Mouse (Mus musculus) heart, embryonic 13.5 days (tissue): ENCODE data around the gene Yju2. TPM values are rescaled to one million over a fixed set of nuclear protein-coding genes. Genes with fewer than 3 reads are reported as not detected.

ENCODE experiments used
- ATAC-seq: fragments of 200-750 bp; cut with Nextera tagmentation; 2 replicates; pipeline ENCODE4 v1.8.0; 2017; ENCODE audit warnings: moderate TSS enrichment; ENCODE audit not compliant: insufficient number of reproducible peaks, low FRiP score, low TSS enrichment; ENCODE audit errors: extremely low read depth
- H3K27ac ChIP-seq: fragments of 300-500 bp; sonication (generic); replicated peaks from 2 replicates; pipeline ENCODE4 v1.5.1; 2015; ENCODE audit warnings: moderate library complexity, mild to moderate bottlenecking, inconsistent platforms
- H3K27me3 ChIP-seq: fragments of 300-500 bp; sonication (generic); replicated peaks from 2 replicates; pipeline ENCODE4 v1.6.1; 2015; ENCODE audit warnings: mild to moderate bottlenecking, inconsistent platforms
- H3K36me3 ChIP-seq: fragments of 300-500 bp; sonication (generic); 2 replicates; pipeline ENCODE4 v1.6.1; 2015; ENCODE audit warnings: mild to moderate bottlenecking, inconsistent platforms
- H3K4me1 ChIP-seq: fragments of 300-500 bp; sonication (generic); 2 replicates; pipeline ENCODE4 v1.6.1; 2015; ENCODE audit warnings: inconsistent platforms
- H3K4me2 ChIP-seq: fragments of 300-500 bp; sonication (generic); 2 replicates; pipeline ENCODE4 v1.6.1; 2015; ENCODE audit warnings: inconsistent platforms, mild to moderate bottlenecking, moderate library complexity
- H3K4me3 ChIP-seq: fragments of 300-500 bp; sonication (generic); 2 replicates; pipeline ENCODE4 v1.5.1; 2015; ENCODE audit warnings: moderate library complexity, mild to moderate bottlenecking, inconsistent platforms
- H3K9ac ChIP-seq: fragments of 300-500 bp; sonication (generic); 2 replicates; pipeline ENCODE4 v1.6.1; 2015; ENCODE audit warnings: inconsistent platforms, mild to moderate bottlenecking, moderate library complexity
- H3K9me3 ChIP-seq: fragments of 300-500 bp; sonication (generic); 2 replicates; pipeline ENCODE4 v1.6.1; 2016; ENCODE audit warnings: inconsistent platforms
- WGBS: fragments of 180-500 bp; shearing (Covaris S2); methylation state at CpG from one replicate; pipeline ENCODE4 v1.1.7; 2015; ENCODE audit warnings: mixed read lengths; 5-methylcytosine and 5-hydroxymethylcytosine counted together
- polyA plus RNA-seq: library from polyadenylated mRNA; unstranded; fragments of >200 nt; fragmentation: Nextera tagmentation; extraction: Ambion mirVana; gene quantifications from 2 replicates; pipeline ENCODE4 v1.2.1, GENCODE M21; 2015

The Yju2 gene
- polyA plus RNA-seq, 1 experiment from 2014 or later: 18.0 TPM

- peak within 1 kb of the TSS; percentile 70 for H3K4me2 ChIP-seq
- no peaks in the 10 kb centered on the region for H3K9me3 ChIP-seq
- H3K27ac ChIP-seq: no peak within 1 kb of the TSS
- 9% methylated on average over 35 of the region's 35 CpGs for WGBS
- H3K4me1 ChIP-seq: peaks cover 7% of the 10 kb centered on the region; the same call in 1 of the 2 replicates
- H3K36me3 ChIP-seq: no peaks in the 10 kb centered on the region
- peaks cover 38% of the 10 kb centered on the region for H3K27me3 ChIP-seq
- H3K9ac ChIP-seq: peak within 1 kb of the TSS; percentile 73
- peak within 1 kb of the TSS; percentile 53 for H3K4me3 ChIP-seq
- ATAC-seq: no peak
Measured at GRCm38 (mm10) chr17:55986030-55986961, 27.4 kb downstream of the Yju2 start, which contains the start of gene Fsd1. Gene Fsd1 (plus strand): TSS chr17:55986509.

DNA sequence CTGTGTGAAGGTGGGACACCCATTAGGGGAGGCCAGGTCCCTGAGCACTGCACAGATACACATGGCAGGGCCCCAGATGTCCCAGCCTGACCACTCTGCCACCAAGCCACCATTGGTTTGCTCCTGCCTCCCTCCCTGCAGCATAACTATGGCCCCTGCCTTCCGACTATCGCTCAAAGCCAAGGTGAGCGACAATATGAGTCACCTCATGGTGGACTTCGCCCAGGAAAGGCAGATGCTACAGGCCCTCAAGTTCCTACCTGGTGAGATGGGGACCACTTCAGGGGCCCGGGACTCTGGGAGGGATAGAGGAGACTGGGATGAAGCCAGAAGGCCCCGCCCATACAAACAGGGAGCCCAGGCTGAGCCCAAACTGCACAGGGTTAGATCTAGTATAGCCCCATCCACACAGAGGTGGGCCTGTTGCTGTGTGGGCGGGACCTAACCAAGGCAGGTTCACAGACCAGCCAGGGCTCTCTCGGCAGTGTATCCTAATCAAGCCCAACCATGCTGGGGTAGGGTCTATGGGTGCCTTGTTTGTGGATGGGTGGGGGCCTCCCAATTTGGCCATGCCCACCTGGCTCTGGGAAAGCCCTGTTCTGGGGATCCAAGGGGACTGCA, 31.5 kb downstream of the Yju2 start:
- Histone ChIP-seq H3K4me3 (no peak overlapping the region), H3K4me1 (peaks cover 7% of the 10 kb centered on the region; the same call in 1 of the 2 replicates), H3K27ac (no peak overlapping the region), H3K9ac (no peak overlapping the region), H3K36me3 (no peaks in the 10 kb centered on the region; the same call in 1 of the 2 replicates), H3K9me3 (no peaks in the 10 kb centered on the region), H3K27me3 (peaks cover 32% of the 10 kb centered on the region), H3K4me2 (no peak overlapping the region)
- WGBS: 72% methylated on average over 8 of the region's 8 CpGs
- no peak; the same call in 1 of the 2 replicates for ATAC-seq

- H3K36me3 ChIP-seq: peaks cover 6% of the 10 kb centered on the region; the same call in 1 of the 2 replicates
- ATAC-seq: no peak
- H3K4me3 ChIP-seq: no peak overlapping the region
- no peak overlapping the region for H3K4me2 ChIP-seq
- H3K27ac ChIP-seq: no peak overlapping the region
- H3K4me1 ChIP-seq: no peaks in the 10 kb centered on the region
- H3K27me3 ChIP-seq: peaks cover 18% of the 10 kb centered on the region
- WGBS: 78% methylated on average over 15 of the region's 15 CpGs
- H3K9ac ChIP-seq: no peak overlapping the region
- no peaks in the 10 kb centered on the region for H3K9me3 ChIP-seq
Measured at GRCm38 (mm10) chr17:55996007-55996406, 37.1 kb downstream of the Yju2 start.

DNA sequence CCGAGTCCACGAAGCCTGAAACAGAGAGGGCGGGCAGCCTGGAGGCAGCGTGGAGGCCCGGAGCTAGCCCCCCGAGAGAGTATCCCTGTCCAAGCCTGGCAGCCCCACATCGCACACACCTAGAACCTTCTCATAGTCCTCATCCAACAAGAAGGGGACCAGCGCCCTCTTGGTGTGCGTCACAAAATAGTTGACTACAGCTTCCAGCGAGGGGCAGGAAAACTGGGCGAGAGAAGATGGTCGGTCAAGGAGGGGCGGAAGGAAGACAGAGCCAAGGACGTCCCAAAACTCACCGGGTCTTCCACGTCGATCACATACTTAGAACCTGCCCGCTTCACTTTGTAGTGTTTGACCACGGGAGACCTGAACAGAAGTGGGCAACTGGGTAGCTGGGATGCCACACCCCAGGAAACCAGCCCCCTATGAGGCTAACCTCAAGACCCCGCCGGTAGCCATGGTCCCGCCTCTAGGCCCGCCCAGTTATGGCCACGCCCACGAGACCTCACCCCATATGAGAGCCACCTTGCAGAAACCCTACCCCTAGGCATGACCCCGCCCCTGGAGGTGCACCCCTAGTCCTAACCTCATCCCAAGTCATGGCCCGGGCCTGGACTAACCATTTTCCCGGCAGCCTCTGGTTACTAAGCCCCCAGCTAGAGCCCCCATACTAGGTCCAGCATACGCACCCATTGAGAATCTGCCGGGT, 41.0 kb downstream of the Yju2 start:
- WGBS: 10% methylated on average over 30 of the region's 30 CpGs
- Histone ChIP-seq H3K9ac (0 out of 2 replicates have a peak overlapping the region, but pooled peaks have one; percentile 33), H3K27ac (no peak overlapping the region), H3K4me3 (peak overlapping the region; percentile 9; the same call in 1 of the 2 replicates), H3K36me3 (peaks cover 6% of the 10 kb centered on the region; the same call in 1 of the 2 replicates), H3K4me1 (no peaks in the 10 kb centered on the region), H3K27me3 (peaks cover 51% of the 10 kb centered on the region), H3K4me2 (peak overlapping the region; percentile 47), H3K9me3 (no peaks in the 10 kb centered on the region)
- no peak for ATAC-seq

DNA sequence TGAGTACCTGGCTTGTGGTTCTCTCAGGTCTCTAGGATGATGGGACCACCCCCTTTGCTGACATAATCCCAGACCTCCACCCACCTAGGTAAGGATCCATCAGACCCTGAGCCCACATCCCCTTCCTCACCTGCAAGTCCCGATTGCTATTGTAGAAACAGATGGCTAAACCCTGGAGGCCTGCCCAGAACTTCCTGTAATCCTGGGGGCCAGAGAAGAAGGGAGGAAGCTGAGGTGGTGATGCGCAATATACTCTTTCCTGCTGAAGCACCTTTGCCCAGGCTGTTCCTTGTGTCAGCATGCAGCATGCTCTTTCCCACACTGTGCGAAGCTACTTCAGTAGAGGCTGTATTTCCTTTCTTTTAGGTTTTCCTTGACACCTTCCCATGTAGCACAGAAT, 44.1 kb downstream of the Yju2 start:
- H3K27me3 ChIP-seq: peaks cover 55% of the 10 kb centered on the region

DNA sequence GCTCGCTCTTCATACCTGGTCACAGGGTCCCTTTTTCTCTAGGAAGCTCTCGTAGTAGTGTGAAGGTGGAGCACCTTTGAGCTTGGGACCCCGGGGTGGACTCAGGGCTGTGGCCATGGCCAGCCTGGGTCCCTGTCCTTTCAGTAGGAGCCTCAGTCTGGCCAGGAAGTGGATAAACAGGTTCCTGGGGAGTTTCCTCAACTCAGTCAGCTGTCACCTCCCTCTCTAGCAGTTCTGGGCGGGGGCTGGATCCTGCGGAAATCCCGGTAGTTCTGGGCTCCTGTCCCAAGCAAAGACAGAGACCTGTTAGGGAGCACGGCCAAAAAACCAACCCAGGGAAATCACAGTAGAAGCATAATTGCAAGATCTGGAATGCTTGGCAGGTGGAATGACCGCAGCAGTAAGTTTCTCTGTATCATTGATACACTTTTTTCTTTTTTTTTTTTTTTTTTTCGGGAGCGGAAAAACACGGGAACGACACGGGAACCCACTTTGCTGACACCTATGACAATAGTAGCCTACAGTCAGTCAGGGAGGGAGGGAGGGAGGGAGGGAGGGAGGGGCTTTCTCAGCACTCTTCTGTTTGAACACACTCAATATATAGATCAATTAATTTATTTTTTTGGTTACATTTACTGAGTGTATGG, 46.6 kb downstream of the Yju2 start, which contains the start of the genes Stap2 and Mpnd:
Gene Stap2 (minus strand): TSS at position 170 of the 647 bp plus-strand sequence.
Gene Mpnd (plus strand): TSS at position 297 of the 647 bp plus-strand sequence.
- WGBS: 32% methylated on average over 13 of the region's 13 CpGs
- H3K36me3 ChIP-seq: no peaks in the 10 kb centered on the region
- H3K4me3 ChIP-seq: peak within 1 kb of the TSS; percentile 41
- ATAC-seq: no peak
- peak within 1 kb of the TSS; percentile 54 for H3K4me2 ChIP-seq
- H3K4me1 ChIP-seq: peaks cover 23% of the 10 kb centered on the region
- no peaks in the 10 kb centered on the region for H3K9me3 ChIP-seq
- H3K27ac ChIP-seq: 0 out of 2 replicates have a peak within 1 kb of the TSS, but pooled peaks have one; percentile 17
- peak within 1 kb of the TSS; percentile 71 for H3K9ac ChIP-seq
- H3K27me3 ChIP-seq: peaks cover 42% of the 10 kb centered on the region

More for the DNA sequence above, 44.1 kb downstream of the Yju2 start:
- 69% methylated on average over 3 of the region's 3 CpGs for WGBS
- ATAC-seq: no peak
- H3K36me3 ChIP-seq: 0 out of 2 replicates have a peak, but pooled peaks cover 1% of the 10 kb centered on the region
- peaks cover 10% of the 10 kb centered on the region for H3K4me1 ChIP-seq
- H3K4me3 ChIP-seq: no peak overlapping the region
- no peak overlapping the region for H3K4me2 ChIP-seq
- no peak overlapping the region for H3K9ac ChIP-seq
- H3K9me3 ChIP-seq: no peaks in the 10 kb centered on the region
- no peak overlapping the region for H3K27ac ChIP-seq

GRCm38 (mm10) chr17:56006956-56007355, 48.1 kb downstream of the Yju2 start:
- H3K4me2 ChIP-seq: 0 out of 2 replicates have a peak overlapping the region, but pooled peaks have one; percentile 99
- ATAC-seq: no peak
- H3K27ac ChIP-seq: peak overlapping the region; percentile 87; the same call in 1 of the 2 replicates
- H3K27me3 ChIP-seq: peaks cover 29% of the 10 kb centered on the region
- H3K9ac ChIP-seq: no peak overlapping the region
- 47% methylated on average over 10 of the region's 10 CpGs for WGBS
- H3K36me3 ChIP-seq: peaks cover 12% of the 10 kb centered on the region
- peaks cover 24% of the 10 kb centered on the region for H3K4me1 ChIP-seq
- no peaks in the 10 kb centered on the region for H3K9me3 ChIP-seq
- no peak overlapping the region for H3K4me3 ChIP-seq

- ATAC-seq: no peak
- Histone ChIP-seq H3K9me3 (no peaks in the 10 kb centered on the region), H3K36me3 (peaks cover 19% of the 10 kb centered on the region), H3K27me3 (peaks cover 27% of the 10 kb centered on the region), H3K4me3 (peak overlapping the region; percentile 83), H3K4me2 (peak overlapping the region; percentile 99), H3K9ac (peak overlapping the region; percentile 72), H3K27ac (peak overlapping the region; percentile 87), H3K4me1 (peaks cover 24% of the 10 kb centered on the region)
- WGBS: 21% methylated on average over 14 of the region's 14 CpGs
Measured at GRCm38 (mm10) chr17:56007444-56008355, 48.8 kb downstream of the Yju2 start.

GRCm38 (mm10) chr17:56008356-56009087, 49.6 kb downstream of the Yju2 start:
- H3K27ac ChIP-seq: peak overlapping the region; percentile 87
- H3K4me3 ChIP-seq: peak overlapping the region; percentile 83
- H3K4me1 ChIP-seq: peaks cover 24% of the 10 kb centered on the region
- H3K27me3 ChIP-seq: peaks cover 19% of the 10 kb centered on the region; the same call in 1 of the 2 replicates
- peak; percentile 81 for ATAC-seq
- no peaks in the 10 kb centered on the region for H3K9me3 ChIP-seq
- H3K9ac ChIP-seq: peak overlapping the region; percentile 90
- H3K36me3 ChIP-seq: peaks cover 26% of the 10 kb centered on the region
- H3K4me2 ChIP-seq: peak overlapping the region; percentile 99
- WGBS: under 1% methylated on average over 21 of the region's 21 CpGs
